Mouse (Mus musculus): ENCODE data around the gene Zfp148.

DNA sequence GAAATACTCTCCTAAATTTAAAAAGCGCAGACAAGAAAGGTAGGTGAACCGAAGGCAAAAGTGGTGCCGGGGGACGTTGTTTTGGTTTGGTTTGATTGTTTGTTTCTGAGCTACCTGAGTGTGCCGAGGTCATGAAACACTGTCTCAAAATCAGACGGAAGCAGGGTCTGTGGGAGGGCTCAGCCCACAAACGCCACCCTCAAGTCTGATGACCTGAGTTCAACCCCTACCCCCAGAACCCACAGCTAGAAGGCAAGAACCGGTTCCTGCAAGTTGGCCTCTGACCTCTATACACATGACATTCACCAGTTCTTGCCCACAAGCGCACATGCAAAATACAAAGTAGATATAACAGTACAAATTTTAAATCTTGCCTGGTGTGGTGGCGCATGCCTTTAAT lies 43.0 kb upstream of the Zfp148 start:
- TF ChIP-seq CTCF (IDR thresholded peaks at IDR 0.05; ENCODE audit: control insufficient read depth, insufficient read depth, insufficient replicate concordance, low read depth, low read length): no peak
- no peak for TF ChIP-seq POLR2A (IDR thresholded peaks at IDR 0.05; ENCODE audit: control insufficient read depth, low read depth, low read length)

Measured in testis, adult 2 months (tissue).